Mouse (Mus musculus) testis, postnatal 10 days (tissue): Measurements from ENCODE around the gene Fcer1g.

Source experiments
- DNase-seq: peaks from one replicate; pipeline ENCODE4 v3.0.0; 2021; ENCODE audit warnings: low spot score

The Fcer1g gene

GRCm38 (mm10) chr1:171234126-171234525, at the start of gene Fcer1g:
Fcer1g (minus strand) TSS chr1:171234365.
- DNase-seq = no peak

GRCm38 (mm10) chr1:171283188-171284160, 49.3 kb upstream of the Fcer1g start:
- DNase-seq = no peak

- no peak for DNase-seq
Observed at GRCm38 (mm10) chr1:171282086-171282805, 48.1 kb upstream of the Fcer1g start.

GRCm38 (mm10) chr1:171281528-171281923, 47.4 kb upstream of the Fcer1g start:
- DNase-seq = peak; percentile 90

- DNase-seq = peak; percentile 82
Observed at GRCm38 (mm10) chr1:171280916-171281527, 46.9 kb upstream of the Fcer1g start, which contains the start of gene Ppox. Ppox (minus strand) TSS chr1:171281186.

GRCm38 (mm10) chr1:171280250-171280915, 46.2 kb upstream of the Fcer1g start:
- no peak for DNase-seq

GRCm38 (mm10) chr1:171279721-171280120, 45.6 kb upstream of the Fcer1g start:
- no peak for DNase-seq

GRCm38 (mm10) chr1:171279012-171279705, 45.0 kb upstream of the Fcer1g start:
- no peak for DNase-seq

GRCm38 (mm10) chr1:171278436-171278835, 44.3 kb upstream of the Fcer1g start:
- DNase-seq = no peak

- DNase-seq = no peak
Observed at GRCm38 (mm10) chr1:171277736-171278135, 43.6 kb upstream of the Fcer1g start.

GRCm38 (mm10) chr1:171276110-171276748, 42.1 kb upstream of the Fcer1g start:
- no peak for DNase-seq

GRCm38 (mm10) chr1:171275144-171275734, 41.1 kb upstream of the Fcer1g start:
- no peak for DNase-seq

- no peak for DNase-seq
Observed at GRCm38 (mm10) chr1:171274171-171274570, 40.0 kb upstream of the Fcer1g start.

GRCm38 (mm10) chr1:171272086-171272485, 37.9 kb upstream of the Fcer1g start:
- DNase-seq = no peak

- no peak for DNase-seq
Observed at GRCm38 (mm10) chr1:171271622-171272021, 37.5 kb upstream of the Fcer1g start.

GRCm38 (mm10) chr1:171271196-171271595, 37.0 kb upstream of the Fcer1g start:
- no peak for DNase-seq

- DNase-seq = peak; percentile 71
Observed at GRCm38 (mm10) chr1:171270573-171270900, 36.4 kb upstream of the Fcer1g start.

GRCm38 (mm10) chr1:171269848-171270572, 35.8 kb upstream of the Fcer1g start, which contains the start of gene B4galt3:
B4galt3 (plus strand) TSS chr1:171270328.
- DNase-seq = peak; percentile 99

GRCm38 (mm10) chr1:171268341-171268740, 34.2 kb upstream of the Fcer1g start:
- no peak for DNase-seq
